Mouse (Mus musculus): ENCODE measurements at regions not wholly inside any gene's neighbourhood (a gene's known extent, or its start where the extent isn't known, plus 50 kb on each side); places are given as distances from the start of the nearest gene placed in this dataset.

DNA sequence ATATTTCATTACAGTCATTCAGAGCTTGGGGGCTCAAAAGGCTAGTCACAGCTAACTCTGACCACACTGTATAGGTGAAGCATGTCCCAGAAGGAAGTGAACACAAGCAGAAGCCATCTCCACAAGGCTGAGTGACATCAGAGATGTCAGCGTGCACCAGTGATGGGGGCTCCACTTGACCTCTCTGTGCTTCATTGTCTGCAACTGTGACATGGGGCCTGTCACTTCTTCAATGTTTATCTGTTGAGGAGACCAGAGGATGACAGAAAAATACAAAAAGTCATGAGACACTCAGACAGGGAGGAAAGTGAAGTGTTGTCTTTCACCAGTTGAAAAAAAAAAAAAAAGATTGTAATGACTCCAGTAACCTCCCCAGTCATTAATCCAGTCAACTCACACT is 632.4 kb upstream of the Cdh5 start:
- Histone ChIP-seq H3K27me3 (ENCODE audit: insufficient read depth, low read length) (no peaks in the 10 kb centered on the region), H3K27ac (ENCODE audit: low read depth, low read length) (no peak overlapping the region), H3K9ac (no peak overlapping the region), H3K4me2 (ENCODE audit: low read depth) (no peak overlapping the region), H3K9me3 (ENCODE audit: low read length) (no peaks in the 10 kb centered on the region), H3K4me3 (ENCODE audit: low read depth, low read length) (no peak overlapping the region), H3K4me1 (ENCODE audit: insufficient read depth) (0 out of 2 replicates have a peak, but pooled peaks cover 7% of the 10 kb centered on the region), H3K36me3 (ENCODE audit: insufficient read depth) (no peaks in the 10 kb centered on the region)
- no peak for ATAC-seq
- DNase-seq = no peak
- TF ChIP-seq CTCF (IDR thresholded peaks at IDR 0.05; ENCODE audit: low read depth) = no peak
- 92% methylated on average over 1 of the region's 1 CpGs for WGBS

DNA sequence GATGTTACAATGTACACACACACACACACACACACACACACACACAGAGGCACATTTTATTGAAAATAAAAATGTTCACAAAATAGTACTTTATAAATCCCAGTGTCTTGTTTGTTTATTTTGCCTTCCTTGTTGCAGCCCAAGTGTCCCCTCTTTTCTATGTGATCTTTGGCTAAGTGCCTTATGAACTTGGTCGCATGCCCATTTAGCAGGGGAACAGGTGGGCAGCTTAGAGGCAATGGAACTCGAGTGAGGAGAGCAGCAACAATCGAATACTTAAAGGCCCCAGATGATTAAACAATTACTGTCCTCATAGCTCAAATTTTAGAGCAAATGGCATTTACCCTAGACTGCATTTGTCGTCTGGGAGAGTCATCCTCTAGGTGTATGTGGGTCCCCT is 631.1 kb upstream of the Cdh5 start:
- no peak for ATAC-seq
- H3K4me1 ChIP-seq (ENCODE audit: insufficient read depth) = no peaks in the 10 kb centered on the region
- no peaks in the 10 kb centered on the region for H3K36me3 ChIP-seq (ENCODE audit: insufficient read depth)
- 34% methylated on average over 4 of the region's 4 CpGs for WGBS
- H3K27ac ChIP-seq (ENCODE audit: low read depth, low read length) = no peak overlapping the region
- H3K4me3 ChIP-seq (ENCODE audit: low read depth, low read length) = no peak overlapping the region
- no peak overlapping the region for H3K9ac ChIP-seq
- no peak overlapping the region for H3K4me2 ChIP-seq (ENCODE audit: low read depth)
- no peak for TF ChIP-seq CTCF (IDR thresholded peaks at IDR 0.05; ENCODE audit: low read depth)
- no peak for DNase-seq
- no peaks in the 10 kb centered on the region for H3K27me3 ChIP-seq (ENCODE audit: insufficient read depth, low read length)
- no peaks in the 10 kb centered on the region for H3K9me3 ChIP-seq (ENCODE audit: low read length)

DNA sequence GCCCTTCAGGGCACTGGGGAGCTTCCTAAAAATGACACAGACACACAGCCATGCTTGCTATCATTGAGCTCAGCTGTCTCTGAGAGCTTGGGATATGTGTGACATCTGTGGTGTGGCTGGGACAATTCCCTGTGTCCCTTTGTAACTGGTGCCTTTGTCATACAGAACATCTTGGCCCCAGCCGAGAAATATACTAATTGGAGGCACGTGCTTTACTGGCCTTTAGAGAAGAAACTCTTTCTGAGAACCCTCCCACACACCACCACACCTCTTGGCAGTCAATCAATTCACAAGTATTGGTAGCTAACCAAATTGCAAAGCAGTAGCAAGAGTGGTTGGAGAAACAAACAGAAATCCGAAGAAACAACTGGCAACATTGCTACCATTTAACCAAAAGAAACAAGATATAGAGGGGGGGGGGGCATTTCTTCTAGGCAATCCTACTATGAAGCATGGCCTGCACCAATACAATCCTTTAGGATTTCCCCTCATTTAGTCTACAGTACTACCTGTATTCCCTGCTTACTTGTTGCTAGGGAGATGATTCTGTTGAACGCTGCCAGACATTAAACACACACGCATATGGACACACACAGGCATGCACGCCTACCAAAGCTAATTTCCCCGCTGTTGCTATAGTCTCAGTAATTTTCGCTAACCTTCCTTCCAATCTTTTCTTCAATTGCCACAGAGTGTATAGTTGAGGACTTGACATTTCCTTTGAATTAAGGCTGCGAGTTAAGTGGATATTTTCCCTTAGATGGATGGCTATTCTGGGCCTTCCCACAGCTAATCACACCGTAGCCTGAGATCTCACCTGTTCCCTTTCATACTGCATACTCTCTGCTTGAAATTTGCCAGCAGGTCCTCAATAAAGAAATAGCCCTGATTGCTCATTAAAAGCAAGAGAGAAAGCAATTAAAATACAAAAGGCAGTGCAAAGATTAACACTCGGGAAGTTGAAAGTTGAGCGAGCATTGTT is 625.3 kb upstream of the Cdh5 start:
- no peaks in the 10 kb centered on the region for H3K9me3 ChIP-seq (ENCODE audit: low read length)
- no peak overlapping the region for H3K4me3 ChIP-seq (ENCODE audit: low read depth, low read length)
- H3K9ac ChIP-seq = no peak overlapping the region
- DNase-seq (peak; percentile 49), ATAC-seq (peak; percentile 83)
- H3K27me3 ChIP-seq (ENCODE audit: insufficient read depth, low read length) = no peaks in the 10 kb centered on the region
- H3K36me3 ChIP-seq (ENCODE audit: insufficient read depth) = no peaks in the 10 kb centered on the region
- H3K4me2 ChIP-seq (ENCODE audit: low read depth) = no peak overlapping the region
- no peak for TF ChIP-seq CTCF (IDR thresholded peaks at IDR 0.05; ENCODE audit: low read depth)
- peak overlapping the region; percentile 50; the same call in 1 of the 2 replicates for H3K27ac ChIP-seq (ENCODE audit: low read depth, low read length)
- 0 out of 2 replicates have a peak, but pooled peaks cover 4% of the 10 kb centered on the region for H3K4me1 ChIP-seq (ENCODE audit: insufficient read depth)
- 15% methylated on average over 12 of the region's 12 CpGs for WGBS

DNA sequence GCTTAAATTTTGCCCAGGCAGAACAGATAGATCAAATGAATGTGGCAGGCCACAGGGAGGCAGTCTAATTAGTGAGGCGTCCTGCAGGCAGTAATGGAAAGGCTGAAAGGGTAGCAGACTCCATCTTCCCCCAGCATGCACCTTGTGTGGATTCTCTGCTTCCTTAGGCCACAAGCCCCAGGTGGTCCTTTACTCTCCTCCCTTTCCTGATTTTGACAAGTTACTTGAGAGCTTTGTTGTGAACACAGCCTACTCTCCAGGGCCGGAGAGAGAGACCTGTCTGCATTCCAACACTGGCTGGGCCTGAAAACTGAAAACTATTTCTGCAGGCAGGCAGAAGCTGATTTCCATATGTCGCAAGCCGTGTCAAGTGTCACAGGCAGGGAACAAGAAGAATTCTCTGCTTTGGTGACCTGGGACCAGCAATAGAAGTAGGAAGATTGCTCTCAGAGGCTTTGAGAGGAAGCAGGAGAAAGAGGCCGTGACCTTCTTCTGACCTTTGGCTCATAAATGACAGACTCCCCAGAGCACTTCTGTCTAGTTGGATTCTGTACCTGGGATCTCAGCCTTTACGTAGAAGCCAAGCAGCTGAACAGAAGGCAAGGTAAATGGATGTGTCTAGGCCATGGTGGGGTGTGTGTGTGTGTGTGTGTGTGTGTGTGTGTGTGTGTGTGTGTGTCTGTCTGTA is 619.2 kb upstream of the Cdh5 start:
- ATAC-seq = no peak
- H3K27ac ChIP-seq (ENCODE audit: low read depth, low read length) = no peak overlapping the region
- H3K9ac ChIP-seq = no peak overlapping the region
- 0 out of 2 replicates have a peak, but pooled peaks have one; percentile 11 for TF ChIP-seq CTCF (IDR thresholded peaks at IDR 0.05; ENCODE audit: low read depth)
- H3K36me3 ChIP-seq (ENCODE audit: insufficient read depth) = no peaks in the 10 kb centered on the region
- H3K4me2 ChIP-seq (ENCODE audit: low read depth) = no peak overlapping the region
- H3K9me3 ChIP-seq (ENCODE audit: low read length) = no peaks in the 10 kb centered on the region
- no peak for DNase-seq
- no peaks in the 10 kb centered on the region for H3K4me1 ChIP-seq (ENCODE audit: insufficient read depth)
- WGBS = 35% methylated on average over 6 of the region's 6 CpGs
- H3K27me3 ChIP-seq (ENCODE audit: insufficient read depth, low read length) = no peaks in the 10 kb centered on the region
- no peak overlapping the region for H3K4me3 ChIP-seq (ENCODE audit: low read depth, low read length)

DNA sequence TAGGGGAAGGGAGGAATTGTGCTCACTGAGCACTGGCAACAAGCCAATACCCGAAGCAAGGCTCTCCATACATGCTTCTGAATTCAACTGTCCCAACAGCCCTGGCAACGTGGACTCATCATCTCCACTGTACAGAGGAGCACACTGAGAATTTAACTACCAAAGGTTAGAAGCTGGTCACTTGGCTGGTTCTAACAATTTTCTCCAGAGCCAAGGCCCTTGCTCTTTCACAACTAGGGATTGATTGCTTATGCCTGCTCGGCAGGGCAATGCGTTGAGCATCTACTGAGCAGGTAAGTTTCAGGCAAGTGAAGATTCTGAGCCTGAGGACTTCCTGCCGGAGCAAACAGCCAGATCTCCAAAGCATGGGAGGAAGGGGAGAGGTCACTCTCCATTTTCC is 616.0 kb upstream of the Cdh5 start:
- no peak overlapping the region for H3K9ac ChIP-seq
- ATAC-seq = no peak
- H3K4me1 ChIP-seq (ENCODE audit: insufficient read depth) = no peaks in the 10 kb centered on the region
- no peak overlapping the region for H3K27ac ChIP-seq (ENCODE audit: low read depth, low read length)
- no peak overlapping the region for H3K4me2 ChIP-seq (ENCODE audit: low read depth)
- no peaks in the 10 kb centered on the region for H3K9me3 ChIP-seq (ENCODE audit: low read length)
- TF ChIP-seq CTCF (IDR thresholded peaks at IDR 0.05; ENCODE audit: low read depth) = no peak
- 78% methylated on average over 5 of the region's 5 CpGs for WGBS
- no peak overlapping the region for H3K4me3 ChIP-seq (ENCODE audit: low read depth, low read length)
- no peaks in the 10 kb centered on the region for H3K27me3 ChIP-seq (ENCODE audit: insufficient read depth, low read length)
- no peaks in the 10 kb centered on the region for H3K36me3 ChIP-seq (ENCODE audit: insufficient read depth)
- DNase-seq = no peak

DNA sequence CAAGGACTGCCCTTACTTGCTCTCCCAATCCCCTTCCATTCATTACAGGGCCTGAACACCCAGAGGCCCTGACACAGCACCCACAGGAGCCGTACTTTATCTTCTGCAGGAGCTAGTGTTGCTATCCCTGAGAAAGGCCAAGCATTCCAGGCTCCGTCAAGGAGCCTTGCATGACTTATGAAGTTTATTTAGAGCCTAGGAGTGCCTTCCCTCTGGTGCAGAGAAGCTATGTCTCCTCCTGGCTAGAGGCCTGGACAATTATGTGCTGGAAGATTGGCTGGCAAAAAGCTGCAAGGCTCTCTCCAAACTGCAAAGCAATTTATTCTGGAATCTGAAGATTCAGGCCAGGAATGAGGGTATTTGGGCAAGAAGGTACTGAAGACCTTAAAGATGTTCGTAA is 612.0 kb upstream of the Cdh5 start:
- WGBS = 74% methylated on average over 3 of the region's 3 CpGs
- ATAC-seq = no peak

More for the DNA sequence above, 612.0 kb upstream of the Cdh5 start:
- H3K9ac ChIP-seq = no peak overlapping the region
- H3K27ac ChIP-seq (ENCODE audit: low read depth, low read length) = no peak overlapping the region
- no peak for DNase-seq
- H3K4me3 ChIP-seq (ENCODE audit: low read depth, low read length) = no peak overlapping the region
- no peaks in the 10 kb centered on the region for H3K27me3 ChIP-seq (ENCODE audit: insufficient read depth, low read length)
- TF ChIP-seq CTCF (IDR thresholded peaks at IDR 0.05; ENCODE audit: low read depth) = no peak
- H3K4me2 ChIP-seq (ENCODE audit: low read depth) = no peak overlapping the region
- no peaks in the 10 kb centered on the region for H3K9me3 ChIP-seq (ENCODE audit: low read length)
- H3K36me3 ChIP-seq (ENCODE audit: insufficient read depth) = no peaks in the 10 kb centered on the region
- H3K4me1 ChIP-seq (ENCODE audit: insufficient read depth) = no peaks in the 10 kb centered on the region
